Mouse (Mus musculus) brain, embryonic 14.5 days (tissue): ENCODE measurements around the gene Cacna2d4.

Experiments used
- CTCF ChIP-seq: fragments of 200-500 bp; IDR thresholded peaks from 2 replicates; pipeline ENCODE4 v1.5.1; 2012; ENCODE audit warnings: inconsistent platforms, mild to moderate bottlenecking, moderate library complexity, borderline replicate concordance; ENCODE audit not compliant: insufficient read depth, insufficient read length; ENCODE audit errors: extremely low read depth
- POLR2A ChIP-seq: fragments of 200-500 bp; IDR thresholded peaks from 2 replicates; pipeline ENCODE4 v1.6.1; 2012; ENCODE audit warnings: mild to moderate bottlenecking, inconsistent platforms, borderline replicate concordance; ENCODE audit not compliant: poor library complexity, insufficient read depth, insufficient read length, severe bottlenecking; ENCODE audit errors: extremely low read depth

- TF ChIP-seq POLR2A (no peak), CTCF (no peak)
Observed at GRCm38 (mm10) chr6:119400649-119401048, 164.3 kb downstream of the Cacna2d4 start.
